Mouse (Mus musculus): ENCODE data around the gene Cspg4. TPM values are rescaled to one million over a fixed set of nuclear protein-coding genes. Genes with fewer than 3 reads are reported as not detected.

Gene Cspg4
- not detected in 2 replicates for total RNA-seq (2014; fragmentation: Nextera tagmentation)
- not detected in 2 replicates for total RNA-seq (2017)

GRCm38 (mm10) chr9:56864832-56865231, at the start of gene Cspg4:
Gene Cspg4 (plus strand): TSS chr9:56865033.
- no peak for ATAC-seq (replicated peaks; ENCODE audit: poor library complexity, severe bottlenecking)

- ATAC-seq (replicated peaks; ENCODE audit: poor library complexity, severe bottlenecking) = no peak
Measured at GRCm38 (mm10) chr9:56824900-56825299, 39.9 kb upstream of the Cspg4 start.

- no peak for ATAC-seq (replicated peaks; ENCODE audit: poor library complexity, severe bottlenecking)
Measured at GRCm38 (mm10) chr9:56825476-56826213, 39.2 kb upstream of the Cspg4 start.

GRCm38 (mm10) chr9:56828146-56828545, 36.7 kb upstream of the Cspg4 start:
- ATAC-seq (replicated peaks; ENCODE audit: poor library complexity, severe bottlenecking) = no peak

GRCm38 (mm10) chr9:56828841-56829240, 36.0 kb upstream of the Cspg4 start:
- ATAC-seq (replicated peaks; ENCODE audit: poor library complexity, severe bottlenecking) = no peak

GRCm38 (mm10) chr9:56830162-56830561, 34.7 kb upstream of the Cspg4 start:
- ATAC-seq (replicated peaks; ENCODE audit: poor library complexity, severe bottlenecking) = no peak

- no peak for ATAC-seq (replicated peaks; ENCODE audit: poor library complexity, severe bottlenecking)
Measured at GRCm38 (mm10) chr9:56831904-56832303, 32.9 kb upstream of the Cspg4 start.

- ATAC-seq (replicated peaks; ENCODE audit: poor library complexity, severe bottlenecking) = no peak
Measured at GRCm38 (mm10) chr9:56832900-56833299, 31.9 kb upstream of the Cspg4 start.

- no peak for ATAC-seq (replicated peaks; ENCODE audit: poor library complexity, severe bottlenecking)
Measured at GRCm38 (mm10) chr9:56835152-56835551, 29.7 kb upstream of the Cspg4 start.

- ATAC-seq (replicated peaks; ENCODE audit: poor library complexity, severe bottlenecking) = no peak
Measured at GRCm38 (mm10) chr9:56840721-56841120, 24.1 kb upstream of the Cspg4 start.

- no peak for ATAC-seq (replicated peaks; ENCODE audit: poor library complexity, severe bottlenecking)
Measured at GRCm38 (mm10) chr9:56841864-56842263, 23.0 kb upstream of the Cspg4 start.

GRCm38 (mm10) chr9:56842303-56842719, 22.5 kb upstream of the Cspg4 start:
- ATAC-seq (replicated peaks; ENCODE audit: poor library complexity, severe bottlenecking) = no peak

- ATAC-seq (replicated peaks; ENCODE audit: poor library complexity, severe bottlenecking) = peak; percentile 48
Measured at GRCm38 (mm10) chr9:56843679-56844188, 21.1 kb upstream of the Cspg4 start.

- no peak for ATAC-seq (replicated peaks; ENCODE audit: poor library complexity, severe bottlenecking)
Measured at GRCm38 (mm10) chr9:56844644-56845043, 20.2 kb upstream of the Cspg4 start.

- peak; percentile 55 for ATAC-seq (replicated peaks; ENCODE audit: poor library complexity, severe bottlenecking)
Measured at GRCm38 (mm10) chr9:56847523-56847922, 17.3 kb upstream of the Cspg4 start.

GRCm38 (mm10) chr9:56850128-56850904, 14.5 kb upstream of the Cspg4 start:
- no peak for ATAC-seq (replicated peaks; ENCODE audit: poor library complexity, severe bottlenecking)

- ATAC-seq (replicated peaks; ENCODE audit: poor library complexity, severe bottlenecking) = no peak
Measured at GRCm38 (mm10) chr9:56850905-56851252, 14.0 kb upstream of the Cspg4 start.

- no peak for ATAC-seq (replicated peaks; ENCODE audit: poor library complexity, severe bottlenecking)
Measured at GRCm38 (mm10) chr9:56851778-56852177, 13.1 kb upstream of the Cspg4 start.

- ATAC-seq (replicated peaks; ENCODE audit: poor library complexity, severe bottlenecking) = no peak
Measured at GRCm38 (mm10) chr9:56857463-56857862, 7.4 kb upstream of the Cspg4 start.

- no peak for ATAC-seq (replicated peaks; ENCODE audit: poor library complexity, severe bottlenecking)
Measured at GRCm38 (mm10) chr9:56860035-56860434, 4.8 kb upstream of the Cspg4 start.

GRCm38 (mm10) chr9:56860486-56861269, 4.2 kb upstream of the Cspg4 start:
- no peak for ATAC-seq (replicated peaks; ENCODE audit: poor library complexity, severe bottlenecking)

Measured in granulocyte monocyte progenitor cell, adult 5-6 weeks (primary cell).